Mouse (Mus musculus) hindbrain, embryonic 14.5 days (tissue): ENCODE results near the gene Adh5. TPM values are rescaled to one million over a fixed set of nuclear protein-coding genes. Genes with fewer than 3 reads are reported as not detected.
A peak's percentile ranks its signal among the peaks of the same experiment; 100 is the strongest.
"Not testable (repeated sequence)": the region's sequence is repeated elsewhere in the genome, so short reads cannot be mapped to it uniquely, and the experiment has no call there.

Experiments
- ATAC-seq: fragments of 200-750 bp; cut with Nextera tagmentation; 2 replicates; pipeline ENCODE4 v1.8.0; 2017; ENCODE audit warnings: moderate number of reproducible peaks, mild to moderate bottlenecking, moderate TSS enrichment, moderate library complexity; ENCODE audit not compliant: low FRiP score
- DNase-seq: peaks from one replicate; pipeline ENCODE4 v3.0.0-alpha.2; 2015; ENCODE audit warnings: low spot score
- H3K27ac ChIP-seq: fragments of 300-500 bp; sonication (generic); 2 replicates; pipeline ENCODE4 v1.5.1; 2014; ENCODE audit warnings: mild to moderate bottlenecking, moderate library complexity
- H3K27me3 ChIP-seq: fragments of 300-500 bp; sonication (generic); 2 replicates; pipeline ENCODE4 v1.6.1; 2014; ENCODE audit warnings: mild to moderate bottlenecking, low read length, mixed read lengths; ENCODE audit not compliant: control insufficient read depth, insufficient read depth
- H3K36me3 ChIP-seq: fragments of 300-500 bp; sonication (generic); replicated peaks from 2 replicates; pipeline ENCODE4 v1.6.1; 2014; ENCODE audit not compliant: control insufficient read depth, insufficient read depth
- H3K4me1 ChIP-seq: fragments of 300-500 bp; sonication (generic); replicated peaks from 2 replicates; pipeline ENCODE4 v1.6.1; 2014; ENCODE audit warnings: antibody characterized with exemption, low read length, mixed read lengths; ENCODE audit not compliant: control insufficient read depth, insufficient read depth
- H3K4me2 ChIP-seq: fragments of 300-500 bp; sonication (generic); replicated peaks from 2 replicates; pipeline ENCODE4 v1.6.1; 2014; ENCODE audit warnings: mild to moderate bottlenecking, moderate library complexity
- H3K4me3 ChIP-seq: fragments of 300-500 bp; sonication (generic); replicated peaks from 2 replicates; pipeline ENCODE4 v1.5.1; 2014; ENCODE audit warnings: mild to moderate bottlenecking, low read length
- H3K9ac ChIP-seq: fragments of 300-500 bp; sonication (generic); 2 replicates; pipeline ENCODE4 v1.6.1; 2014
- H3K9me3 ChIP-seq: fragments of 300-500 bp; sonication (generic); 2 replicates; pipeline ENCODE4 v1.6.1; 2016; ENCODE audit warnings: low read length; ENCODE audit not compliant: control insufficient read depth
- WGBS: fragments of 180-500 bp; shearing (Covaris S2); extraction: QIAGEN DNeasy Blood & Tissue Kit; methylation state at CpG from one replicate; pipeline ENCODE4 v1.1.7; 2014; 5-methylcytosine and 5-hydroxymethylcytosine counted together
- polyA plus RNA-seq: library from polyadenylated mRNA; unstranded; fragments of >200 nt; fragmentation: Nextera tagmentation; extraction: Ambion mirVana; gene quantifications from 2 replicates; pipeline ENCODE4 v1.2.1, GENCODE M21; 2014

Adh5 gene
- polyA plus RNA-seq, 1 experiment from 2014 or later = 196 TPM

GRCm38 (mm10) chr3:138466656-138467055 is 23.8 kb downstream of the Adh5 start:
- peaks cover 83% of the 10 kb centered on the region for H3K36me3 ChIP-seq
- ATAC-seq = not testable (repeated sequence)
- WGBS = 95% methylated on average over 1 of the region's 1 CpGs

DNA sequence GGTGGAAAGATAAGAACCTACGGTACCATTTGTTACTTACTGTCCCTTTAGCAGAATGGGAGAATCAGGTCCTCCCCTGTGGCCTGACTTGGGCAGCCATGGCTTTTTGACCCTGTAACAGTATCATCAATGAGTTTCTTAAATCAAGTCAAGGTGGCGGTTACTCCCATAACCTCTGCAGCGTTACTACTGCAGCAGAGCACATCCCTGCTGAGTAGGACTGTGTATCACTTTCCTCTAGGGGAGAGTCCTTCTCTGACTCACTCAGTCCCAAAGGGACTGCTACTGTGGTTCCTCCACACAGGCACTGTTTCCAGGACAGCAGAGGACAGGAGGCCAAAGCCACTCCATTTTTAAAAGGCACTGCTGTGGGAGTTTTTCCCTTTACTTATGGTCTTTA is 28.2 kb downstream of the Adh5 start:
- DNase-seq (no peak), ATAC-seq (no peak)
- Histone ChIP-seq H3K4me1 (no peaks in the 10 kb centered on the region), H3K27ac (no peak overlapping the region), H3K9ac (no peak overlapping the region), H3K27me3 (no peaks in the 10 kb centered on the region), H3K36me3 (peaks cover 68% of the 10 kb centered on the region), H3K4me3 (no peak overlapping the region), H3K9me3 (no peaks in the 10 kb centered on the region), H3K4me2 (no peak overlapping the region)
- WGBS = 90% methylated on average over 3 of the region's 3 CpGs

More at GRCm38 (mm10) chr3:138466656-138467055, 23.8 kb downstream of the Adh5 start:
- H3K4me1 ChIP-seq, DNase-seq, H3K27me3 ChIP-seq, H3K9me3 ChIP-seq, H3K9ac ChIP-seq, H3K4me2 ChIP-seq, H3K27ac ChIP-seq, H3K4me3 ChIP-seq: not testable (repeated sequence)

DNA sequence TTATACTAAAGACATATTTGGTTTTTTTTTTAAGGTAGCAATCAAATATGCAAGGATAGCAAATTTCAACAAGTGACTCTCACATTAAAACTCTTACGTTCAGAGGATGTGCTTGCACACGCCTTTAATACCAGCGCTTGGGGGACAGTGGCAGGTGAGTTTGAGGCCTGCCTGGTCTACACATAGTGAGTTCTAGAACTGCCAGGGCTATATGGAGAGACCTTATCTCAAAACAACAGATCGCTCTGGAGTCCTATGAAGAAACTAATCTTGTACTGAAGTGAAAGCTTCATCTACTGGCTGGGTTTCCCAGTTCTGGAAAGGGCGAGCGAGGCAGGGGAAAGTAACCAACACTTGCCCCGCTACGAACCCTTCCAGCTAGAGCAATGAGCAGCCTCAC is 36.6 kb downstream of the Adh5 start:
- Histone ChIP-seq H3K9me3 (no peaks in the 10 kb centered on the region), H3K27ac (no peak overlapping the region), H3K27me3 (no peaks in the 10 kb centered on the region), H3K9ac (no peak overlapping the region), H3K4me3 (no peak overlapping the region), H3K4me1 (no peaks in the 10 kb centered on the region), H3K4me2 (no peak overlapping the region), H3K36me3 (peaks cover 50% of the 10 kb centered on the region)
- DNase-seq (no peak), ATAC-seq (no peak)
- 98% methylated on average over 8 of the region's 8 CpGs for WGBS

GRCm38 (mm10) chr3:138481526-138482284 is 38.8 kb downstream of the Adh5 start:
- 57% methylated on average over 14 of the region's 14 CpGs for WGBS
- ATAC-seq (no peak), DNase-seq (no peak)

DNA sequence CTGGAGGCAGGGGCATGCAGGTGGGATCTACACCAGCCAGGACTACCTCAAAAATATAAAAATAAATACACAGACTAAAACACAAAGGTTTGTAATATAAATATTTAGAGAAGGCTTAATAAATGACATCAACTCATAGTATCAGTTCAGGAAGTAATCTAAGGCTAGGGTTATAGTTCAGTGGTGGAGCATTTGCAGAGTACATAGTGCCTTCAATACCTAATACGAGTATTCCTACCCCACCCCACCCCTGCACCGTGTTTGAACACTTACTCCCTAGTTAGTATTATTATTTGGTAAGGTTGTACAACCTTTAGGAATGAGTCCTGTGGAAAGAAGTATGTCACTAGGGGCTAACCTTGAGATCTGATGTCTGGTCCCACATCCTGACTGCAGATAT is 40.3 kb downstream of the Adh5 start:
- peaks cover 8% of the 10 kb centered on the region for H3K4me1 ChIP-seq
- 93% methylated on average over 2 of the region's 2 CpGs for WGBS
- DNase-seq = no peak

More at GRCm38 (mm10) chr3:138481526-138482284, 38.8 kb downstream of the Adh5 start:
- Histone ChIP-seq H3K4me1 (no peaks in the 10 kb centered on the region), H3K27ac (no peak overlapping the region), H3K4me3 (no peak overlapping the region), H3K9ac (no peak overlapping the region), H3K27me3 (no peaks in the 10 kb centered on the region), H3K4me2 (no peak overlapping the region), H3K9me3 (no peaks in the 10 kb centered on the region), H3K36me3 (peaks cover 53% of the 10 kb centered on the region)

GRCm38 (mm10) chr3:138488584-138489326 is 45.9 kb downstream of the Adh5 start:
- WGBS = under 1% methylated on average over 57 of the region's 61 CpGs
- ATAC-seq = no peak
- peaks cover 11% of the 10 kb centered on the region for H3K4me1 ChIP-seq
- H3K4me2 ChIP-seq = peak overlapping the region; percentile 89
- peak overlapping the region; percentile 75 for H3K27ac ChIP-seq
- H3K9ac ChIP-seq = peak overlapping the region; percentile 78
- H3K27me3 ChIP-seq = no peaks in the 10 kb centered on the region
- peak; percentile 29 for DNase-seq
- no peaks in the 10 kb centered on the region for H3K9me3 ChIP-seq
- peaks cover 5% of the 10 kb centered on the region; the same call in 1 of the 2 replicates for H3K36me3 ChIP-seq
- H3K4me3 ChIP-seq = peak overlapping the region; percentile 79

More for the DNA sequence above, 40.3 kb downstream of the Adh5 start:
- no peak overlapping the region for H3K9ac ChIP-seq
- no peaks in the 10 kb centered on the region for H3K9me3 ChIP-seq
- no peaks in the 10 kb centered on the region for H3K27me3 ChIP-seq
- H3K27ac ChIP-seq = no peak overlapping the region
- no peak for ATAC-seq
- H3K4me3 ChIP-seq = no peak overlapping the region
- H3K36me3 ChIP-seq = peaks cover 44% of the 10 kb centered on the region
- no peak overlapping the region for H3K4me2 ChIP-seq

DNA sequence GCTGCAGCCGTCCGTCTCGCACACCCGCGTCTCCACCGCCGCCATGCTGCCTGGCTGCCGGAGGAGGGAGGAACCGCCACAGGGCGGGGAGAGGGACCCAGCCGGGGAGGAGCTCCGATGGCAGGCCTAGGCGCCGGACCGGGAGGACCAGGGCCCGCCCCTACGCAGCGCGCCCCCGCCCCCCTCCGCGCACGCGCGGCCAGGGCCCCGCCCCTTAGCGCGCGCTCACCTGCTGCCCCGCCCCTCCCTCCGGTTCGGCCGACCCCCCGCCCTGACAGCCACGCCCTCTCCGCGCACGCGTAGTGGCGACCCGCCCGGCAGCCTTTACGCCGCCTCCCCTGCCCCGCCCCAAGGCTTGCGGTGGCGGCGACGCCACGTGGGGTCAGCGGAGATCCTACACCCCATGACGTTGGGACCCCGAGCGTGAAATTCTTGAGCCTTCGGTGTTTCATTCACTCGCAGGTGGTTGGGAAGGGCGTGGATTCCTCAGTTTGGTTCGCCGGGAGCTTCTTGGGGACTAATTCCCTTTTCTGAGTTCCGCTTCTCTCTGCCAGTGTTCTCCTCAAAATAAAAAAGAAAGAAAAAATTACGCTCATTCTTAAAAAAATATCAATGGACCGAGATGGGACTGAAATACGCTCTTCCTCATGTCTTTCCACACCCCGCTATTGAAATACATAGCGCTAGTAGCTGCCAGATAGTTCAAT is 46.6 kb downstream of the Adh5 start, which contains the start of gene Metap1:
TSS of gene Metap1 (minus strand) at position 189 of the 707 bp plus-strand sequence.
- Histone ChIP-seq H3K4me1 (peaks cover 11% of the 10 kb centered on the region), H3K9me3 (no peaks in the 10 kb centered on the region), H3K36me3 (peaks cover 5% of the 10 kb centered on the region; the same call in 1 of the 2 replicates), H3K27me3 (no peaks in the 10 kb centered on the region), H3K4me2 (peak within 1 kb of the TSS; percentile 89), H3K9ac (peak within 1 kb of the TSS; percentile 78), H3K4me3 (peak within 1 kb of the TSS; percentile 79), H3K27ac (peak within 1 kb of the TSS; percentile 75)
- under 1% methylated on average over 59 of the region's 65 CpGs for WGBS
- DNase-seq (peak; percentile 94), ATAC-seq (peak; percentile 99)

- Histone ChIP-seq H3K4me3 (peak overlapping the region; percentile 79), H3K36me3 (no peaks in the 10 kb centered on the region; the same call in 1 of the 2 replicates), H3K27me3 (no peaks in the 10 kb centered on the region), H3K4me1 (peaks cover 11% of the 10 kb centered on the region), H3K27ac (no peak overlapping the region), H3K4me2 (peak overlapping the region; percentile 89), H3K9me3 (no peaks in the 10 kb centered on the region), H3K9ac (peak overlapping the region; percentile 54)
- DNase-seq = no peak
- 22% methylated on average over 6 of the region's 6 CpGs for WGBS
- no peak; the same call in 1 of the 2 replicates for ATAC-seq
Observed at GRCm38 (mm10) chr3:138490034-138490337, 47.1 kb downstream of the Adh5 start.

DNA sequence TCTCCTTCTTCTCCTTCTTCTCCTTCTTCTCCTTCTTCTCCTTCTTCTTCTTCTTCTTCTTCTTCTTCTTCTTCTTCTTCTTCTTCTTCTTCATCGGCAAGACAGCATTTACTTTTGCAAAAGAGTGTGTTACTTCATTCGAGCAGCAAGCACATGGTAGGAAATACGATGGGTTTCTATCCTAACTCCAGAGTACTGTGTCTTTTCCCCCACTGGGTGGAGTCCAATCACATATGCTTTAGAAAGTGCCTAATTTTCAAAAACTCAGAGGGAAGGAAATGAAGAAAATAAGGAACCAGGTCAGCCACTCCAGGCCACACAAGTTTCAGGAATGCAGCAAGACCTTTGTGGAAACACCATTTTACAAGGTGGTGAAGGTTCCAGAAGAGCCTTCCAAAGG is 50.8 kb downstream of the Adh5 start:
- H3K9me3 ChIP-seq = no peaks in the 10 kb centered on the region

More for the DNA sequence above, 50.8 kb downstream of the Adh5 start:
- no peaks in the 10 kb centered on the region for H3K36me3 ChIP-seq
- H3K27ac ChIP-seq = no peak overlapping the region
- ATAC-seq (no peak), DNase-seq (no peak)
- no peak overlapping the region for H3K9ac ChIP-seq
- WGBS = 86% methylated on average over 3 of the region's 3 CpGs
- H3K4me1 ChIP-seq = no peaks in the 10 kb centered on the region
- H3K27me3 ChIP-seq = no peaks in the 10 kb centered on the region
- H3K4me3 ChIP-seq = no peak overlapping the region
- H3K4me2 ChIP-seq = no peak overlapping the region
